Mouse (Mus musculus): ENCODE data around the gene Prkcz. TPM values are rescaled to one million over a fixed set of nuclear protein-coding genes. Genes with fewer than 3 reads are reported as not detected.
A peak's percentile ranks its signal among the peaks of the same experiment; 100 is the strongest.
"Not testable (repeated sequence)": the region's sequence is repeated elsewhere in the genome, so short reads cannot be mapped to it uniquely, and the experiment has no call there.

Prkcz gene
- polyA plus RNA-seq, 1 experiment from 2014 or later = 16.8 TPM

GRCm38 (mm10) chr4:155267047-155267543 lies 94.1 kb downstream of the Prkcz start:
- no peak overlapping the region for H3K27ac ChIP-seq
- 89% methylated on average over 7 of the region's 7 CpGs for WGBS
- peaks cover 23% of the 10 kb centered on the region for H3K4me1 ChIP-seq
- no peaks in the 10 kb centered on the region for H3K9me3 ChIP-seq
- DNase-seq (ENCODE audit: extremely low spot score, low spot score) = no peak
- H3K36me3 ChIP-seq (replicated peaks) = peaks cover 4% of the 10 kb centered on the region; the same call in 1 of the 2 replicates
- no peaks in the 10 kb centered on the region for H3K27me3 ChIP-seq (ENCODE audit: poor library complexity, severe bottlenecking)
- no peak overlapping the region for H3K4me3 ChIP-seq

GRCm38 (mm10) chr4:155264521-155265321 lies 96.4 kb downstream of the Prkcz start:
- DNase-seq (ENCODE audit: extremely low spot score, low spot score) = no peak
- H3K9me3 ChIP-seq = peaks cover 4% of the 10 kb centered on the region; the same call in 1 of the 2 replicates

DNA sequence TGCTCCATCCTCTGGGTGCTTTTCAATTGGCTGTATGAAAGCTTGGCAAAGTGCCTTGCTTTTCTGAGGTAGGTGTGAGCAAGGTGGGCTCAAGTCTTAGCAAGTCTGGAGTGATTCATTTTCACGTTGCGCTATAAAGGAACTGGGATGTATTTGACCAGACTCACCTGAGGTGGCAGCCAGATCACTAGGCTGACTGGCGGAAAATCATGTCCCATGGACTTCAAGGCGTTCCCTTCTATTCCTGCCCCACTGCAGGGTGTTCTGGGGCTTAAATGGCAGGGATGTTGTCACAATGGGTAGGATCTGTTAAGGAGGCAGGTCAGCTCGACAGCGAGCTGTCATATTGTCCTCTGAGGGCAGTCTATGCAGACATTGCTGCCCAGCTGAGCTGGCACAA lies 108.9 kb downstream of the Prkcz start:
- peaks cover 3% of the 10 kb centered on the region; the same call in 1 of the 2 replicates for H3K9me3 ChIP-seq
- peaks cover 44% of the 10 kb centered on the region for H3K36me3 ChIP-seq (replicated peaks)
- H3K4me3 ChIP-seq = 0 out of 2 replicates have a peak overlapping the region, but pooled peaks have one; percentile 83
- WGBS = 90% methylated on average over 6 of the region's 6 CpGs
- peaks cover 35% of the 10 kb centered on the region for H3K4me1 ChIP-seq
- no peak for DNase-seq (ENCODE audit: extremely low spot score, low spot score)
- no peaks in the 10 kb centered on the region for H3K27me3 ChIP-seq (ENCODE audit: poor library complexity, severe bottlenecking)
- H3K27ac ChIP-seq = no peak overlapping the region; the same call in 1 of the 2 replicates

More at GRCm38 (mm10) chr4:155264521-155265321, 96.4 kb downstream of the Prkcz start:
- Histone ChIP-seq H3K4me1 (peaks cover 23% of the 10 kb centered on the region), H3K27me3 (ENCODE audit: poor library complexity, severe bottlenecking) (no peaks in the 10 kb centered on the region), H3K4me3 (no peak overlapping the region), H3K27ac (no peak overlapping the region), H3K36me3 (replicated peaks) (peaks cover 14% of the 10 kb centered on the region)
- WGBS = 87% methylated on average over 3 of the region's 3 CpGs

DNA sequence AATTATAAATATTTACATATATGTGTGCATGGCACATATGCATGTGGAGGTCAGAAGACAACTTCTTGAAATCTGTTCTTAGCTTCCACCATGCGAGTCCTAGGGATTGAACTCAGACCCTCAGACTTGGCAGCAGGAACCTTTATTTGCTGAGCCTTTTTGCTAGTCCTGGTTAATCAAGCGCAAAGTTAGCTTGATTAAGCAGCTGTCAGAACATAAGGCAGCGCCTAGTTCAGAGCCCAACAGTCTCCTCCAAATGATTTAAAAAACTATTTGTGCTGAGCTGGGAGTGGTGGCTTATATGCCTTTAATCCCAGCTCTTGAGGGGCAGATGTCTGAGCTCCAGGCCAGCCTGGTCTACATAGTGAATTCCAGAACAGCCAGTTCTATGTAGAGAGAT lies 110.0 kb downstream of the Prkcz start:
- DNase-seq (ENCODE audit: extremely low spot score, low spot score) = no peak
- peak overlapping the region; percentile 97 for H3K27ac ChIP-seq
- H3K27me3 ChIP-seq (ENCODE audit: poor library complexity, severe bottlenecking) = no peaks in the 10 kb centered on the region
- 66% methylated on average over 3 of the region's 3 CpGs for WGBS
- peak overlapping the region; percentile 83 for H3K4me3 ChIP-seq
- peaks cover 3% of the 10 kb centered on the region; the same call in 1 of the 2 replicates for H3K9me3 ChIP-seq
- H3K36me3 ChIP-seq (replicated peaks) = peaks cover 35% of the 10 kb centered on the region
- peaks cover 35% of the 10 kb centered on the region for H3K4me1 ChIP-seq

DNA sequence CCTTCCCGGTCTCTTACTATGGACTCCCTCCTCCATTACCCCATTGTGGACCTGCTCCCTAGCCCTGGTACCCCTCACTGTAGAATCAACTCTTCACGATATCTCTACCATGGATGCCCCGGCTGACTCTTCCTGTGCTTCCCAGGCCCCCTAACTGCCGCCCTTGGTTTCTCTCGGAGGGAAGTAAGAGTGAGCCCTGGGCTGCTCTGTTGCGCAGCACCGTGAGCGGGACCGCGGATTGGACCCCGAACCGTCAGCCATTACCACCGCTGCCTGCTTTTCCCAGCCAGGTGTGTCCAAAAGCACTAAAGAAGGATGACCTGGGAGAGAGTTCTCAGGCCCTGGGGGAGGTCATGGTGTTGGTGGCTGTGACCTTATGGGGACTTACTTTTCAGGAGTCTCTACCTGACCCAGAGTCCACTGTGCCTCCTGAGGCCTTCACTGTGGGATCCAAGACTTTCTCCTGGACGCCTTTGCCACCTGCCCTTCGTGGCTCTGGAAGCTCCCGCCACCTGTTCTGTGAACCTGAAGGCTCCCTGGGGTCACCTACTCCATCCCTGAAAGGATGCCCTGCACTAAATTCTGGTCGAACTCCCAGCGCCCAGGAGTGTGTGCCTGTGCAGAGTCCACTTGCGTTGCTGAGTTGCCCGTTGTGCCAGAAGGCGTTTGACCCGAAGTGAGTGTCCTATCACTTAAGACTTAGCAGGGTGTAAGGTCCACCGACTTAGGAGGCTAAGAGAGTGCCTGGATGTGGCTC lies 110.6 kb downstream of the Prkcz start:
- H3K4me3 ChIP-seq = peak overlapping the region; percentile 83
- H3K9me3 ChIP-seq = peaks cover 3% of the 10 kb centered on the region; the same call in 1 of the 2 replicates
- no peak for DNase-seq (ENCODE audit: extremely low spot score, low spot score)
- H3K4me1 ChIP-seq = peaks cover 35% of the 10 kb centered on the region
- no peaks in the 10 kb centered on the region for H3K27me3 ChIP-seq (ENCODE audit: poor library complexity, severe bottlenecking)
- peaks cover 29% of the 10 kb centered on the region for H3K36me3 ChIP-seq (replicated peaks)
- WGBS = 9% methylated on average over 23 of the region's 23 CpGs
- peak overlapping the region; percentile 97 for H3K27ac ChIP-seq

GRCm38 (mm10) chr4:155249648-155250351 lies 111.4 kb downstream of the Prkcz start, which contains the start of gene Faap20:
TSS of gene Faap20 (plus strand) at chr4:155249802.
- no peaks in the 10 kb centered on the region for H3K27me3 ChIP-seq (ENCODE audit: poor library complexity, severe bottlenecking)
- peaks cover 35% of the 10 kb centered on the region for H3K4me1 ChIP-seq
- peak within 1 kb of the TSS; percentile 83 for H3K4me3 ChIP-seq
- H3K36me3 ChIP-seq (replicated peaks) = peaks cover 25% of the 10 kb centered on the region
- under 1% methylated on average over 58 of the region's 58 CpGs for WGBS
- peaks cover 3% of the 10 kb centered on the region; the same call in 1 of the 2 replicates for H3K9me3 ChIP-seq
- H3K27ac ChIP-seq = peak within 1 kb of the TSS; percentile 97
- DNase-seq (ENCODE audit: extremely low spot score, low spot score) = peak; percentile 92

DNA sequence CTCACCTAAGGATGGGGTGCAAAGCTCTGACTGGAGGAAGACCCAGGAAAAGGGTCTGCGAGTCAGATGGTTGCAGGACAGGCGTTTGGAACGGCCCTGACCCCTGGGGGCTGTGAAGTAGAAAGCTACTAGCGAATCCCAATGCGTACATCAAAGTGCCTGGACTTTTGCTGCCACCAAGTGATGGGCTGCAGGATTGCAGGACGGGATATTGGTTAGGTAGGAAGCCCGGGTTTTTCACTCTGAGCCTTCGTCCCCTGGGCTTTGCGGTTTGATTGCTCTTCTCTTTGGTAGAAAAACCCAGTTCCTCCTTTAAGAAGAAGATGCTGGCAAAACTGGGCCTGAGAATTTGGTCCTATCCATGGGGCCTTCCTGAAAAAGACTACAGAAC lies 111.9 kb downstream of the Prkcz start:
- no peaks in the 10 kb centered on the region for H3K27me3 ChIP-seq (ENCODE audit: poor library complexity, severe bottlenecking)
- H3K27ac ChIP-seq = peak overlapping the region; percentile 97
- peaks cover 3% of the 10 kb centered on the region; the same call in 1 of the 2 replicates for H3K9me3 ChIP-seq
- peak; percentile 94 for DNase-seq (ENCODE audit: extremely low spot score, low spot score)
- peaks cover 35% of the 10 kb centered on the region for H3K4me1 ChIP-seq
- peaks cover 23% of the 10 kb centered on the region for H3K36me3 ChIP-seq (replicated peaks)
- 1% methylated on average over 9 of the region's 9 CpGs for WGBS
- peak overlapping the region; percentile 83 for H3K4me3 ChIP-seq

GRCm38 (mm10) chr4:155248054-155248453 lies 113.1 kb downstream of the Prkcz start:
- 91% methylated on average over 3 of the region's 3 CpGs for WGBS
- DNase-seq (ENCODE audit: extremely low spot score, low spot score); H3K4me3 ChIP-seq; H3K9me3 ChIP-seq; H3K27me3 ChIP-seq (ENCODE audit: poor library complexity, severe bottlenecking); H3K27ac ChIP-seq: not testable (repeated sequence)
- Histone ChIP-seq H3K36me3 (replicated peaks) (peaks cover 11% of the 10 kb centered on the region; the same call in 1 of the 2 replicates), H3K4me1 (peaks cover 35% of the 10 kb centered on the region)

DNA sequence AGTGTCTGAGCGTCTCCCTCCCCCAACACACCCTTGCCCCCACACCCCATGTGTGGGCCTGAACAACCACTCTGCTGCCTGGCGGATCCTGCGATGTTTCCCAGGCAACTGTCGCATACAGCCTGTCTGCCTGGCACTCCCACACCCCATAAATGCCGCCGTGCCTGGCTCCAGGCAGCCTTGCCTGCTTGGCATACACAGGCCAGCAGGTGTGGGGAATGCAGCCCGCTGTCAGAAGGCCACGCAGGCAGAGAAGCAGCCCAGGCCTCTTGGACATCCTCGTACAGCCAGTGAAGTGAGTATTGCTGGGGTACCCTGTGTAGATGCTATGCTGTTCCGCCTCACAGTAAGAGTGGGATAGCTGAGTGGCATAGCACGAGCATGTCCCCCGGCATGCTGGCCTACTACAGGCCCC lies 114.5 kb downstream of the Prkcz start:
- H3K27me3 ChIP-seq (ENCODE audit: poor library complexity, severe bottlenecking) = 0 out of 2 replicates have a peak, but pooled peaks cover 5% of the 10 kb centered on the region
- peaks cover 26% of the 10 kb centered on the region for H3K4me1 ChIP-seq
- no peak for DNase-seq (ENCODE audit: extremely low spot score, low spot score)
- no peaks in the 10 kb centered on the region for H3K36me3 ChIP-seq (replicated peaks)
- peaks cover 3% of the 10 kb centered on the region; the same call in 1 of the 2 replicates for H3K9me3 ChIP-seq
- H3K4me3 ChIP-seq = no peak overlapping the region
- 91% methylated on average over 12 of the region's 12 CpGs for WGBS
- no peak overlapping the region for H3K27ac ChIP-seq

- no peak overlapping the region for H3K4me3 ChIP-seq
- no peak overlapping the region for H3K27ac ChIP-seq
- peaks cover 3% of the 10 kb centered on the region; the same call in 1 of the 2 replicates for H3K9me3 ChIP-seq
- no peaks in the 10 kb centered on the region for H3K36me3 ChIP-seq (replicated peaks)
- H3K27me3 ChIP-seq (ENCODE audit: poor library complexity, severe bottlenecking) = 0 out of 2 replicates have a peak, but pooled peaks cover 5% of the 10 kb centered on the region
- 74% methylated on average over 6 of the region's 6 CpGs for WGBS
- DNase-seq (ENCODE audit: extremely low spot score, low spot score) = no peak
- H3K4me1 ChIP-seq = peaks cover 19% of the 10 kb centered on the region
Observed at GRCm38 (mm10) chr4:155245770-155246492, 115.2 kb downstream of the Prkcz start.

GRCm38 (mm10) chr4:155243233-155243632 lies 117.9 kb downstream of the Prkcz start:
- Histone ChIP-seq H3K4me3 (no peak overlapping the region), H3K9me3 (peaks cover 3% of the 10 kb centered on the region; the same call in 1 of the 2 replicates), H3K27me3 (ENCODE audit: poor library complexity, severe bottlenecking) (0 out of 2 replicates have a peak, but pooled peaks cover 5% of the 10 kb centered on the region), H3K27ac (no peak overlapping the region), H3K4me1 (peaks cover 8% of the 10 kb centered on the region), H3K36me3 (replicated peaks) (no peaks in the 10 kb centered on the region)
- no peak for DNase-seq (ENCODE audit: extremely low spot score, low spot score)
- WGBS = 90% methylated on average over 12 of the region's 12 CpGs
